Mouse (Mus musculus) CH12.LX (cell line): Measurements from ENCODE around the gene Magix. TPM values are rescaled to one million over a fixed set of nuclear protein-coding genes. Genes with fewer than 3 reads are reported as not detected.

Experiments
- DNase-seq: peaks from one replicate; pipeline ENCODE4 v3.0.0-alpha.2; 2013; ENCODE audit errors: extremely low read depth
- H3K27ac ChIP-seq: 2 replicates; pipeline ENCODE4 v1.5.1; 2012; ENCODE audit warnings: low read depth, mild to moderate bottlenecking, control low read depth, moderate library complexity; ENCODE audit not compliant: insufficient read depth
- H3K27me3 ChIP-seq: replicated peaks from 2 replicates; pipeline ENCODE3; 2012; ENCODE audit warnings: inconsistent platforms
- H3K36me3 ChIP-seq, 2 experiments: replicated peaks in 1 of 2; 2 replicates each; pipeline versions ENCODE3 to v1.6.1; 2012; ENCODE audit warnings: inconsistent platforms in 1 of 2, low read length in 1 of 2, mild to moderate bottlenecking in 1 of 2, mixed read lengths in 1 of 2, moderate library complexity in 1 of 2; ENCODE audit not compliant: control insufficient read depth in 1 of 2, insufficient read depth in 1 of 2
- H3K4me1 ChIP-seq, 2 experiments: 2 replicates each; pipeline ENCODE4 v1.6.1; 2012; ENCODE audit warnings: inconsistent platforms in 1 of 2, moderate library complexity in 1 of 2; ENCODE audit not compliant: insufficient read depth in 2 of 2, control insufficient read depth in 1 of 2
- H3K4me2 ChIP-seq: 2 replicates; pipeline ENCODE4 v1.6.1; 2012; ENCODE audit warnings: low read depth, mild to moderate bottlenecking, control low read depth; ENCODE audit not compliant: poor library complexity, insufficient read depth, severe bottlenecking
- H3K4me3 ChIP-seq, 3 experiments: fragments of 150-350 bp in 1 of 3; sonication (generic) in 1 of 3; replicated peaks in 1 of 3; 2 replicates each; pipeline versions ENCODE3 to v1.5.1; 2011 to 2012; ENCODE audit warnings: low read depth in 2 of 3, low read length in 2 of 3, mild to moderate bottlenecking in 2 of 3, moderate library complexity in 2 of 3, control low read depth in 1 of 3, improper control_type of control experiment in 1 of 3, inconsistent platforms in 1 of 3, mixed read lengths in 1 of 3; ENCODE audit not compliant: poor library complexity in 1 of 3
- H3K79me2 ChIP-seq: replicated peaks from 2 replicates; pipeline ENCODE4 v1.6.1; 2012; ENCODE audit warnings: mild to moderate bottlenecking, moderate library complexity; ENCODE audit not compliant: control insufficient read depth, poor library complexity, insufficient read depth, severe bottlenecking; ENCODE audit errors: extremely low read depth
- H3K9ac ChIP-seq: 2 replicates; pipeline ENCODE4 v1.6.1; 2012; ENCODE audit warnings: low read depth, mild to moderate bottlenecking, control low read depth, moderate library complexity; ENCODE audit not compliant: insufficient read depth
- H3K9me3 ChIP-seq: replicated peaks from 2 replicates; pipeline ENCODE3; 2012; ENCODE audit warnings: low read length, inconsistent platforms, mixed read lengths
- BHLHE40 ChIP-seq: IDR thresholded peaks from 2 replicates; pipeline ENCODE4 v1.6.1; 2011; ENCODE audit warnings: mild to moderate bottlenecking, low read depth, low read length, improper control_type of control experiment
- CHD1 ChIP-seq: IDR thresholded peaks from 2 replicates; pipeline ENCODE4 v1.6.1; 2012; ENCODE audit warnings: low read depth, low read length, improper control_type of control experiment, inconsistent platforms
- CHD2 ChIP-seq: IDR thresholded peaks from 2 replicates; pipeline ENCODE4 v1.6.1; 2011; ENCODE audit warnings: low read length, improper control_type of control experiment
- CTCF ChIP-seq, 2 experiments: IDR thresholded peaks in 1 of 2; conservative IDR thresholded peaks in 1 of 2; 2 replicates each; pipeline ENCODE4 v1.5.1; 2011 to 2012; ENCODE audit warnings: low read depth in 2 of 2, low read length in 2 of 2, improper control_type of control experiment in 1 of 2, inconsistent platforms in 1 of 2, mild to moderate bottlenecking in 1 of 2, moderate library complexity in 1 of 2
- ELF1 ChIP-seq: IDR thresholded peaks from 2 replicates; pipeline ENCODE4 v1.6.1; 2014; ENCODE audit warnings: low read depth, mild to moderate bottlenecking, inconsistent platforms, low read length, improper control_type of control experiment
- EP300 ChIP-seq: IDR thresholded peaks from 2 replicates; pipeline ENCODE4 v1.6.1; 2011; ENCODE audit warnings: low read length, improper control_type of control experiment
- HCFC1 ChIP-seq: IDR thresholded peaks from 2 replicates; pipeline ENCODE4 v1.6.1; 2012; ENCODE audit warnings: low read depth, mild to moderate bottlenecking, inconsistent platforms, low read length, improper control_type of control experiment
- IRF4 ChIP-seq: IDR thresholded peaks from 2 replicates; pipeline ENCODE4 v1.6.1; 2014; ENCODE audit warnings: low read depth, mild to moderate bottlenecking, inconsistent platforms, low read length, improper control_type of control experiment
- JUN ChIP-seq: IDR thresholded peaks from 2 replicates; pipeline ENCODE4 v1.6.1; 2011; ENCODE audit warnings: low read depth, mild to moderate bottlenecking, low read length, improper control_type of control experiment, moderate library complexity; ENCODE audit not compliant: insufficient read depth
- JUND ChIP-seq: conservative IDR thresholded peaks from 2 replicates; pipeline ENCODE4 v1.6.1; 2011; ENCODE audit warnings: low read depth, low read length, improper control_type of control experiment
- KAT2A ChIP-seq: IDR thresholded peaks from 2 replicates; pipeline ENCODE4 v1.6.1; 2012; ENCODE audit warnings: low read length, improper control_type of control experiment, inconsistent platforms; ENCODE audit not compliant: insufficient replicate concordance
- MAFK ChIP-seq: IDR thresholded peaks from 2 replicates; pipeline ENCODE4 v1.6.1; 2011; ENCODE audit warnings: low read length, improper control_type of control experiment; ENCODE audit not compliant: insufficient replicate concordance
- MAX ChIP-seq: IDR thresholded peaks from 2 replicates; pipeline ENCODE4 v1.6.1; 2011; ENCODE audit warnings: low read length, improper control_type of control experiment
- MAZ ChIP-seq: IDR thresholded peaks from 2 replicates; pipeline ENCODE4 v1.6.1; 2012; ENCODE audit warnings: low read depth, mild to moderate bottlenecking, inconsistent platforms, low read length, improper control_type of control experiment, moderate library complexity
- MEF2A ChIP-seq: IDR thresholded peaks from 2 replicates; pipeline ENCODE4 v1.6.1; 2014; ENCODE audit warnings: low read depth, mild to moderate bottlenecking, inconsistent platforms, low read length, improper control_type of control experiment, borderline replicate concordance
- MXI1 ChIP-seq: IDR thresholded peaks from 2 replicates; pipeline ENCODE4 v1.6.1; 2011; ENCODE audit warnings: mild to moderate bottlenecking, low read depth, low read length, improper control_type of control experiment
- MYC ChIP-seq: IDR thresholded peaks from 2 replicates; pipeline ENCODE4 v1.6.1; 2011; ENCODE audit warnings: low read depth, mild to moderate bottlenecking, improper control_type of control experiment, low read length
- NRF1 ChIP-seq: IDR thresholded peaks from 2 replicates; pipeline ENCODE4 v1.6.1; 2014; ENCODE audit warnings: low read depth, mild to moderate bottlenecking, inconsistent platforms, low read length, improper control_type of control experiment, moderate library complexity
- PAX5 ChIP-seq: IDR thresholded peaks from 2 replicates; pipeline ENCODE4 v1.6.1; 2012; ENCODE audit warnings: low read length, inconsistent platforms, mixed read lengths
- POLR2A ChIP-seq: IDR thresholded peaks from 2 replicates; pipeline ENCODE4 v1.6.1; 2011; ENCODE audit warnings: low read depth, mild to moderate bottlenecking, improper control_type of control experiment, low read length
- POLR2AphosphoS2 ChIP-seq: IDR thresholded peaks from 2 replicates; pipeline ENCODE4 v1.6.1; 2011; ENCODE audit warnings: low read depth, low read length, improper control_type of control experiment
- RAD21 ChIP-seq: IDR thresholded peaks from 2 replicates; pipeline ENCODE4 v1.6.1; 2011; ENCODE audit warnings: low read depth, mild to moderate bottlenecking, low read length, improper control_type of control experiment, moderate library complexity
- RCOR1 ChIP-seq: conservative IDR thresholded peaks from 2 replicates; pipeline ENCODE4 v1.6.1; 2012; ENCODE audit warnings: low read depth, mild to moderate bottlenecking, inconsistent platforms, low read length, improper control_type of control experiment
- SMC3 ChIP-seq: IDR thresholded peaks from 2 replicates; pipeline ENCODE4 v1.6.1; 2011; ENCODE audit warnings: low read depth, low read length, improper control_type of control experiment
- USF1 ChIP-seq: IDR thresholded peaks from 2 replicates; pipeline ENCODE4 v1.6.1; 2014; ENCODE audit warnings: low read depth, mild to moderate bottlenecking, inconsistent platforms, low read length, improper control_type of control experiment
- USF2 ChIP-seq: conservative IDR thresholded peaks from 2 replicates; pipeline ENCODE4 v1.6.1; 2011; ENCODE audit warnings: low read depth, low read length, improper control_type of control experiment
- ZMIZ1 ChIP-seq: IDR thresholded peaks from 2 replicates; pipeline ENCODE4 v1.6.1; 2012; ENCODE audit warnings: low read depth, mild to moderate bottlenecking, inconsistent platforms, low read length, improper control_type of control experiment
- ZNF384 ChIP-seq: IDR thresholded peaks from 2 replicates; pipeline ENCODE4 v1.6.1; 2012; ENCODE audit warnings: low read depth, low read length, improper control_type of control experiment, inconsistent platforms
- dilution Hi-C: fragments of 300-500 bp; cut with MboI; formaldehyde crosslinking; loops from 2 replicates; pipeline ENCODE4 v1.14.3; 2020; ENCODE audit warnings: low sequenced_read_pairs; ENCODE audit not compliant: extremely low pct_unique_long_range_greater_than_20kb, extremely low pct_ligation_motif_present
- in situ Hi-C: fragments of 300-500 bp; cut with MboI; formaldehyde crosslinking; loops from 3 replicates; pipeline ENCODE4 v1.14.3; 2019; ENCODE audit warnings: low sequenced_read_pairs, low pct_ligation_motif_present, low pct_unique_long_range_greater_than_20kb, mixed read lengths
- polyA plus RNA-seq: library from polyadenylated mRNA; unstranded; fragments of >175 nt; gene quantifications from 2 replicates; pipeline ENCODE4 v1.2.1, GENCODE M21; 2012; ENCODE audit warnings: low read depth; ENCODE audit not compliant: insufficient read length
- total RNA-seq, 2 experiments: library from RNA; depleted of rRNA; stranded (reverse); fragments of 300-350 nt in 1 of 2; fragments of >200 nt in 1 of 2; gene quantifications; 2 replicates each; pipeline ENCODE4 v1.2.3; 2012 to 2014

The Magix gene
- total and polyA plus RNA-seq, 3 experiments: not detected

DNA sequence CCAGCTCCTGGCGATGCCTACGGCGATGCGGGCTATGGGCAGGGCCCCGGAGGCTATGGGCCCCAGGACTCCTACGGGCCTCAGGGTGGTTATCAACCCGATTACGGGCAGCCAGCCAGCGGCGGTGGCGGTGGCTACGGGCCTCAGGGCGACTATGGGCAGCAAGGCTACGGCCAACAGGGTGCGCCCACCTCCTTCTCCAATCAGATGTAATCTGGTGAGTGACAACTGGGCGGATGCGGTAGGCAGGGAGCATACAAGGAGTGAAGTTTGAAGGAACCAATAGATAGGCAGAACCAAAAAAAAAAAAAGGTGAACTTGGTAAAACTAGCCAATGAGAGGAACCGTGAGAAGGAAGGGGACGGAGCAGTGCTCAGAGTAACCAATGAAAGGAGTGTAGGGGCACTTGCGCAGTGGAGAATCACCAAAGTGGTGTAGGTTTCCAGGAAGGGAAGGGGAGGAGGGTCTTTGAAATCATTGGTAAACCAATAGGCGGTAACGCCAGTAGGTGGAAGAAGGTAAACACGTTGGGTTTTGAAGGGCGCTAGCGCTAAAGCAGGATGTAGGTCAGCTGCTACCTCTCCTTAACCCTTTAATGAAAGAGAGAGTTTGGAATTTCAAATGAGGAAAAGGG, 32.3 kb downstream of the Magix start (continued):
- TF ChIP-seq HCFC1 (peak; percentile 76), CHD1 (no peak)

DNA sequence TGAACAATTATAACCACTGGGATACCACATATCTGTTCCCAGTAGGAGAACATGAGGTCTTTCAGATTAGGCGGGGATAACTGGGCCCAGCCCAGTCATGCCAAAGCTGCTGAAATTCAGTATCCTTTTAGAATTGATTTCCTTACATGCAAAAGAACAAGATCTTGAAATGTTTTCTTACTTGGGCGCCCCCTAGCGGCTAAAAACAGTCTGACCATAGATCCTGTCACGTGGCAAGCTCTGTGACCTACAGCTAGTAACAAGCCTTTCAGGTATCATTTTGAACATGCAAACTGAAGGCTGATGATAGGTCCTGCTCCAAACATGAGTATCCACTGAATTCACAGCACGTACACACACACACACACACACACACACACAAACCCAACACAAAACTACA, 35.7 kb downstream of the Magix start:
- Histone ChIP-seq H3K4me2 (no peak overlapping the region), H3K4me3 (no peak overlapping the region), H3K79me2 (no peaks in the 10 kb centered on the region), H3K27ac (no peak overlapping the region), H3K36me3 (no peaks in the 10 kb centered on the region), H3K27me3 (peaks cover 8% of the 10 kb centered on the region), H3K4me1 (peaks cover 3 to 7% of the 10 kb centered on the region in 2 experiments; a peak in 3 of 4 replicates), H3K9ac (no peak overlapping the region), H3K9me3 (no peaks in the 10 kb centered on the region)
- DNase-seq: peak; percentile 85
- TF ChIP-seq MAZ (no peak), CHD2 (no peak), EP300 (no peak), IRF4 (no peak), PAX5 (no peak), NRF1 (no peak), ZMIZ1 (no peak), BHLHE40 (peak; percentile 88), KAT2A (no peak), CHD1 (no peak), MYC (peak; percentile 89), MAX (peak; percentile 88), RAD21 (peak; percentile 54), USF2 (peak; percentile 83), MEF2A (no peak), SMC3 (peak; percentile 61), JUND (no peak), POLR2AphosphoS2 (no peak), MAFK (no peak), MXI1 (0 out of 2 replicates have a peak, but pooled peaks have one; percentile 28), JUN (no peak), CTCF (conservative IDR thresholded peaks at IDR 0.05 in 1 of 2, IDR thresholded peaks at IDR 0.05 in 1 of 2; ENCODE audit: low read depth in 2 of 2, low read length in 2 of 2) (peak in 1 of 2 experiments; percentile 69; a peak in 2 of 4 replicates), USF1 (peak; percentile 87), POLR2A (no peak), ELF1 (no peak), RCOR1 (no peak), ZNF384 (no peak)
- in situ Hi-C loops (no loop called here), dilution Hi-C loops (no loop called here)
